Mouse (Mus musculus) heart, postnatal 0 days (tissue): ENCODE measurements at regions not wholly inside any gene's neighbourhood (a gene's known extent, or its start where the extent isn't known, plus 50 kb on each side); places are given as distances from the start of the nearest gene placed in this dataset.

ENCODE experiments used
- CTCF ChIP-seq: IDR thresholded peaks from 2 replicates; pipeline ENCODE4 v1.5.1; 2016; ENCODE audit warnings: antibody characterized with exemption, control low read depth, low read depth
- EP300 ChIP-seq: IDR thresholded peaks from 2 replicates; pipeline ENCODE4 v1.6.1; 2016; ENCODE audit warnings: antibody characterized with exemption, low read depth

DNA sequence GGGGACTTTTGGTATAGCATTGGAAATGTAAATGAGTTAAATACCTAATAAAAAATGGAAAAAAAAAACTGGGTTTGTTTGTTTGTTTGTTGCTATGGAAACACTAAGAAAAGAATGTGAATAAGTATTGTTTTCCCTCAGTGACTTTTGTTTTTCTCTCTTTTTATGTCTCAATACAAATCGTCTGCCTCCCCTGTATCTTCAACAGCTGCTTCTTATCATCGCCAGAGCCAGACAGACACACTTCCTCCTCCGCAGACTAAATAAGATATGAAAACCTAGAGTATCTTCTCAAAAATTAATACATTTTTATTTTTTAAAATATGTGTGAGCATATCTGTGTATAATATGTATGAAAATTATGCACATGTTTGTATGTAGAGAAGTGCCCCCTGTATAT, 389.0 kb downstream of the Nuf2 start:
- TF ChIP-seq CTCF (no peak), EP300 (no peak)
